Mouse (Mus musculus) embryo, embryonic 9.5 days (tissue): ENCODE measurements at regions not wholly inside any gene's neighbourhood (a gene's known extent, or its start where the extent isn't known, plus 50 kb on each side); places are given as distances from the start of the nearest gene placed in this dataset.
"Not testable (repeated sequence)": the region's sequence is repeated elsewhere in the genome, so short reads cannot be mapped to it uniquely, and the experiment has no call there.

Experiments used
- DNase-seq: peaks from one replicate; pipeline ENCODE4 v3.0.0-alpha.2; 2017; ENCODE audit errors: extremely low spot score

DNA sequence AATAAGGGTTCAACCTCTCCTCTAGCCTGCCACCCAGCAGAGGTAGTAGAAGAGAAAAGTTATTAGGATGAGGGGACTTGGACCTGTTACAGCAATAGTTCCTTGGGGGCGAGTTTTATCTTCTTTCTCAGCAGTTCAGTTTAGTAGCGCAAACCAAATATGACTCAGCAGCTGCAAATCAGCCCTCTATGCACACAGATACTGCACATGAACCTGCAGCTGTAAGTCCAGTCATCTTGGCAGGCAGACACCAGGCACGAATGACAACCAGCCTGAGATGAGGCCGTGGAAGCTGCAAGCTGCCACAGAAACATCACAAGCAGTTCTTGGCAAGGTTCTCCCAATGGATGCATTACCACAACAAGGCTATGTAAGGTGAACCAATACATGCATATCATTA is 327.0 kb upstream of the Akr1e1 start:
- DNase-seq = no peak

DNA sequence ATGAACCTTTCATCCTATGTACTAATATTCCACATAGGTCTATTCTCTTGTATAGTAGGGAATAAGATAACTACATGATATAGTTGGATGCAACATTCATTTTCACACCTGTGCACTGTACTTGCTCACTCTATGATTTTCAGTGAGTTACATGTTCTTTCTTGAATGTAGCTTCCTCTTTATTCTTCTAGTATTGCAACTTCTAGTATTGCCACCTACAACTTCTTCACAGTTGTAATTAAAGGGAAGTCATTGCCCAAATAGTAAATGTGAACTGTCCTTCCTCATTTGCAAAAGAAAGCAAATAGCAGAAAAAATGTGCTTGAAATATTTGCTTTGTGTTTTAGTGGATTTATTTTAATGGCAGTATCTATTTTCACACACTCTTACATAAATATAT is 330.9 kb upstream of the Akr1e1 start:
- no peak for DNase-seq

DNA sequence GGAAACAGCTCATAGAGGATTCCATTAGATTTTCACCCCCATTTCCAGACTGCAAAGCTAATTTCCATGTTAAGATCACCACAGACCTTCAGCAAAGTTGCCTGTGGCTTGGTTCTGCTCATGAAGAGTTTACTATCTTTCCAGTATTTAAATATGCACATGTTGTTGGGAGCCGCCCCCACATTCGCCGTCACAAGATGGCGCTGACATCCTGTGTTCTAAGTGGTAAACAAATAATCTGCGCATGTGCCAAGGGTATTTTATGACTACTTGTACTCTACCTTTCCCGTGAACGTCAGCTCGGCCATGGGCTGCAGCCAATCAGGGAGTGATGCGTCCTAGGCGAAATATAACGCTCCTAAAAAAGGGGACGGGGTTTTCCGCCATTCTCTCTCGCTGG is 333.5 kb upstream of the Akr1e1 start:
- peak; percentile 29 for DNase-seq

DNA sequence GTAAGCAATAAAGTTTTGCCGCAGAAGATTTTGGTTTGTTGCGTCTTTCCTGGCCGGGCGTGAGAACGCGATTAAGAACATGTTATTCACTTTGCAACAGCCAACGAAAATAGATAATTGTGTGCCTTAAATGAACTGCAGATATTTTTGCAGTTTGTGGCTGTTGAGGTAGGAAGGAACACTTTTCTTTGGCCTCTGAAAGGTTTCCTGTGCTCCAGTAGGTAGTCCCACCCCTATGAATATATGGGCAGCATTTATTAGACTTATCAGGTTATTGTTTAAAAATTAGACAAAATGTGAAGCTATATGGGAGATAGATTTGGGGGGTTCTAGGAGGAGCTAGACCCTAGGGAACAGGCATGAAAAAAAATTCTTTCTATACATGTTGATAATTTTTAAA is 334.1 kb upstream of the Akr1e1 start:
- peak; percentile 6 for DNase-seq

DNA sequence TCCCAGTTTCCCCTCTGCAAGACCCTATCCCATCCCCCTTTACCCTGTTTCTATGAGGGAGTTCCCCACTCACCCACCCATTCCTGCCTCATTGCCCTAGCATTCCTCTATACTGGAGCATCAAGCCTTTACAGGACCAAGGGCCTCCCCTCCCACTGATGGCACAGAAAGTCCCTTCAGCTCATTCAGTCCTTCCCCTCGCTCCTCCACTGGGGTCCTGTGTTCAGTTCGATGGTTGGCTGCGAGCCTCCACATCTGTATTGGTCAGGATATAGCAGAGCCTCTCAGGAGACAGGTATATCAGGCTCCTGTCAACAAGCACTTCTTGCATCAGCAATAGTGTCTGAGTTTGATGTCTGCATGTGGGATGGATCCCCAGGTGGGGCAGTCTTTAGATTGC is 346.4 kb upstream of the Akr1e1 start:
- no peak for DNase-seq

- DNase-seq = no peak
Measured at GRCm38 (mm10) chr13:4964824-4965223, 355.9 kb upstream of the Akr1e1 start.

DNA sequence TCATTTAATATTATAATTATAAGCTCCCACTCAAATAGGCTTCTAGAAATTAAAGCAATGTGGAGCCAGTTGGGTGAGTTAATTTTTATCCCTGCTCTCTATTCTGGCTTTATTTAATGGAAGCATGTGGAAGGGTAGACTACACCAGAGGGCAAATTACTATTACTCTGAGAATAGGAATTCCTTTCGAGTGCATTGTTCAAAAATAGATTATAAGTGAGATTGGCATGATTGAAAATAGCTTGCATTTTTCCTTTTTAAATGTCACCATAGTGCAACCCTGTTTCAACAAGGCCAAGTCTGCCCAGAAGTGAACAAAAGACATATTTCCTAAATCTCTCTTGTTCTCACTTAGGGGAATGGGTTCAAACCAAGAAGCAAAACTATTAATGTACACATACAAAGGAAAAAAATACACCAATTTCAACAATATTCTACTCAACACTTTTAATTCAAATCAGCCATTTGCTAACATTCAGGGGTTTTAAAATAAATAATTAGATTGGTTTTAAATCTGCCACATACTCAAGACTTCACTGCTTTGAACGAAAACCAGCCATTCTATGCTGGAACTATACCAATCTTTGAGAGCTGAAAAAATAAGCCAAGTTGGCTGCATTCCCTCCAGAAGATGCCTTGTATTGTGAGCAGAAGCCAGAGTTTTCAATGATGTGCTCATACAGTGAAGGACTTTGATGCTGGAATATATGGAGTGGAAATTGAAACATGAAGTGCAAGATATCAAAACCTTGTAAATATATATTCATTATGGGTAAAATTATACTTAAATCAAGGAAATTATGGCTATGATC is 361.3 kb upstream of the Akr1e1 start:
- DNase-seq = no peak

DNA sequence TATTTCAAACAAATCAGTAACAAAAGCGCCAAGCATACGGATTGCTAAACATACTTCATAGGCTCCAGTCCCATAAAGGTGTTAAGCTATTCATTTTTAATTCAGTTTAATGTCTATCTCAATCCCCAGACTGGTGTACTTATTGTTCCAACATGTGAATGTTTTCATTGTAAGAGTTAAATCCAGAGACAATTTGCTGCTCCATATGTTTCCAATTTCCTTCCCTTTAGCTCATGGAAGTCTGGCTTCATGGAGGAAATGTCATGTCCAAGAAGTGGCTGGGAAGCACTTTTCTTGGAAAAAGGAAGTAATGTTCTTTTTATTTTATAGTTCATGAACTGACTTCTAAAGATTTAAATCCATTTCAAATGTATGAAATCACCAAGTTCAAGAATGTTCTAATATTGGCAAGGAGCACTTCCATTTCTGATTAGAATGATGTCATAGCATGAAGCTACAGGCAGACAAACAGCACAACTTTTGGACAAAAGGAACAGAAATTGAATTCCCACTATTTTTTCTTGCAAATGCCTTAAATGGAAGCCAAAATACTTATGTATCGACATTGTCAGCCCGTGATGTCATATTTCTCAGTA is 362.6 kb upstream of the Akr1e1 start:
- DNase-seq = peak; percentile 14

DNA sequence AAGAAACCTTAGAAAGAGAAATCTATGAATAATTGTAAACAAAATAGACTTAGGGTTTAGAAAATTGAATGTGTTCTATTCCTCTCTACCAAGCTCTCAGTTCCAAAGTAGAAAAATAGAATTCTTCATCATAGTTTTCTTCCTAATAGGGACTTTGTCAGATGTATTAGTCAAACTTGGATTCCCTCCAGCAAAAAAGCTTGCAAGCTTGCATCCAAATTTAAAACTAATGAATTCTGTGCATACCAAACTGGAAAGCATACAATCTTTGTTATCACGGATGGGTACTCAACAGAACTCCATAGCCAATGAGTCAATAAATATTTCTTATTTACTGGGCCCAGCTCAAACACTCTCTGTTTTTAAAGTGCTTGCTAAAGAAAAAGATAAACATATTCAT is 383.9 kb upstream of the Akr1e1 start:
- no peak for DNase-seq

- no peak for DNase-seq
Measured at GRCm38 (mm10) chr13:5008296-5008695, 399.3 kb upstream of the Akr1e1 start.

- DNase-seq = no peak
Measured at GRCm38 (mm10) chr13:5022439-5022838, 413.5 kb upstream of the Akr1e1 start.

GRCm38 (mm10) chr13:5059859-5060258 is 450.9 kb upstream of the Akr1e1 start:
- no peak for DNase-seq

DNA sequence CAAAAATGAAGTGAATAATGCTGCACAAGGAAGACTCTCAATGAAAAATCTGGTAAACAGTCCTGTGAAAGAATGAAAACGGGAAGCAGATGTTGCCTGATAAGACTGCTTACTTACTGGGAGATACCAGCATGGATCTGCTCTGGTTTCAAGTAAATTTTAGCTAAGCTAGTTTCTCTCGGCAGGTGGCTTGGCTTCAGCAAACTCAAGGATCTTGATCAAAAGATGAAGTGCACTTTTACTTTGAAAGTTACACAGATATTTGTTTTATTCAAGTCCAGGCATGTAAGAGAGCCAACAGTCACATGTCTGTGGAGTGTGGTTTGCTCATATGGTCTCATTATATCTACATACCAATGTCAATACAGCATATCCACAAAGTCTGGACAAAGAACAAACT is 451.5 kb upstream of the Akr1e1 start:
- DNase-seq = peak; percentile 4

GRCm38 (mm10) chr13:5107454-5107853 is 498.5 kb upstream of the Akr1e1 start:
- no peak for DNase-seq

GRCm38 (mm10) chr13:5154911-5155310 is 545.9 kb upstream of the Akr1e1 start:
- DNase-seq = no peak

DNA sequence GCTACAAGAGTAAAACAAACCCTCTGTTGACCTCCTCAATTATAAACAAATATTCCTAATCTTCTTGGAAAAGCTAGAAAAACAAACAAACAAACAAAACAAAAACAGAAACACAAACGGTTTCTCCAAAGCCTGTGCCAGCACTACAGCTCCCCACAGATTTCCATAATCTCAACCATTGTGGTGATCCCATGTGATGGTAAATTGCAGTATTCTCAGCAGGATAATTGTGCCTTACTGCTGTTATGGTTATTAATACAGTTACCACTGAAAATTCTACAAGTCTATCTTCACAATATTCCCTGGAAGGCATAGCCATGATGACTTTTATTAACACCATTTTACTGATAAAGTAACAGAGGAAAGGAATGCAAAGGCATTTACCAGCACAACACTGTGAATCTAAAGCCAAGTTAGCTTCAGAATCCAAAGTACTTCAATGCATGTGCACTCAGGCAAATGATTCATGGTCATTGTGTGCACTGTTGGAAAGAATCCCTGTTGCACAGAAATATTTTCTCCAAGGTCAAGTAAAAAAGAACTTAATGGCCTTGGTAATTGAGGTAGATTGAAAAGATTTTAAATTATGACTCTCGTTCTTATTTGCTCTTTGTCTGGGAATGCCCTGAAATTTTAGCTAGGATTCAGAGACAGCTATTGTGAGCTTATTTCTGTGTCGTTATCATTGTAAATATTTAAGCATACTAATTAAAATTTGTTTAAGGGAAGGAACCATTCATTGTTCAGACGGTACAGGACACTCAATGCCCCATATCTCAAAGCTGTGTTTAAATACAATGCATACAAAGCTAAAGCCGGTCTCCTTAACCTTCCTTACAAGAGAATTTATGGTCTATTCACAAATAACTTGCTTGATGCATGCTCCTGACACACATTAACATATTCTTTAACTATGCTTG is 551.1 kb upstream of the Akr1e1 start:
- DNase-seq = no peak

DNA sequence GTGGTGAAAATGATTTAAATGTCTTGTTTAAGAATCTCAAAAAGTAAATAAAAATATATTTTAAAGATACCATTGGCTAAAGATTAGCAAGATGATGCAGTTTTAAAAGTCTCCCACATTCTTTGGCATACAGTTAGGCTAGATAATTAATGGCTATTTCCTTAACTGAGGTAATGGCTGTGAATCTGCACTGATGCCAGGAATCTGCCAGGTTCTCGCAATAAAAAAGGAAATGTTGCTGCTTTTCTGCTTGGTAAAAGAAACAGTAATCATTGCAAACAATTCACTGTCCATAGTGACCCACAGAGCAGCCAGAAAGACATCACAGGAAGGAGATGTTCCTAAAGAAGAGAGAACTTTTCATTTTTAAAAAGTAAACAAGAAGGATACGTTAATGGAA is 557.7 kb upstream of the Akr1e1 start:
- no peak for DNase-seq

- DNase-seq = no peak
Measured at GRCm38 (mm10) chr13:5178996-5179395, 570.0 kb upstream of the Akr1e1 start.

DNA sequence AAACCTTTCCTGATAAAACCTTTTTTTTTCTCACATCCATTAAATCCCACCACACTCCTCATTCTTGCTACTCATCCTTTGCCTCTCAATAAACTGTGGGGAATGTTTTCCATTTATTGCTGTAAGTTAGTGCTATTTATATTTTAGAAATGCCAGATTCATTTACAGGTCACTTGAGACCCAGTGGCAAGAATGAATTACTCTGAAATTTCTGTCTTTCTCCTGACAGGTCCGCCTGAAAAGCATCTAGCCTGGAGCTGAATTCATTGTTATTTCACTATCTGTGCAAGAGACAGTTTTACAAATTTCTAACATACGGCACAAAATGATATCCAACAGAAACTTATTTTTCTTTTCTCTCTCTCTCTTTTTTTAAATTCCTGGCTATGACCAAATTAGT is 570.6 kb upstream of the Akr1e1 start:
- no peak for DNase-seq

DNA sequence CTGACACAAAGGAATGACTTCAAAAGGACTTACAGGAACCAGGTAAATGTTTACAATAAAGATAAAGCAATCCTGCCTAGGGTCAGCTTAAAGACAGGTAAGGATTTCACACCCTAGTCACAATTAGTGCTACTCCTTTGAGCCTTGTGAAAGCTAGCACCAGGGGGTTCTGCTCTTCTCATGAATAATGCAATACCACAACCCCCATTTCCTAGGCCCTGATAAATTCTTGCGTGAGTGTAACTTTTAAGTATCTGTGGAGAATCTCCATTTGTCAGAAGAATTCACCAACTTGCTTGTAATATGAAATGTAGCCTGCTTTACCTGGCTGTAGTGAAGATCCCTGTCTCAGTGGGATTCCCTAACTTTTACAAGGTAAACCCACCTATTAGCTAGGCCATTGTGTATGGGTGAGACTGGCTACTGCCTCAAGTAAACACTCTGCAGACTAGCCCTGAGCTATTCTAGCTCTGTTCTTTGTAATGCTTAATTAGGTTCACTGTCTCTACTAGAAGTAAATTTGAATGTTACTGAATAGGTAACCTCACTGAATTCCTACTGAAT is 576.3 kb upstream of the Akr1e1 start:
- DNase-seq = not testable (repeated sequence)

- peak; percentile 12 for DNase-seq
Measured at GRCm38 (mm10) chr13:5202736-5203135, 593.8 kb upstream of the Akr1e1 start.

DNA sequence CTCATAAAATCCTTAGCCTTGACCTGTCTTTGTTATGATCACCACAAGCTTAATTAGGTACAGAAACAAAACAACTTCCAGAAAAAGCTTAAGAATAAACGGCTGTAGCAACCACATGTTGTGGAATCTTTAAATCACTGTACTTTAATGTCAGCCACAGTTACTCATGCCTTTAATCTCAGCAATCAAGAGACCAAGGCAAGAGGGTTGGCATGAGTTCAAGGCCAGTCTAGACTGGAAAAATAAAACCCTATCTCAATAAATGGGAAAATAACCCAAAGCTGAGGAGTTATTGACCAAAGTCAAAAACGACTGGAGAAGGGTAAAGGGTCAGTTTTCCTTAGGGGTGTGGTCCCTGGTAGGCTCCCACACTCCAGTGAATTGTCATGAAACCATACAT is 595.2 kb upstream of the Akr1e1 start:
- no peak for DNase-seq
